Mouse (Mus musculus) cerebellum, adult 8-10 months (tissue): ENCODE data around the gene Zfp78.

Source experiments
- DNase-seq: peaks from one replicate; pipeline ENCODE4 v3.0.0; 2022

The Zfp78 gene

DNA sequence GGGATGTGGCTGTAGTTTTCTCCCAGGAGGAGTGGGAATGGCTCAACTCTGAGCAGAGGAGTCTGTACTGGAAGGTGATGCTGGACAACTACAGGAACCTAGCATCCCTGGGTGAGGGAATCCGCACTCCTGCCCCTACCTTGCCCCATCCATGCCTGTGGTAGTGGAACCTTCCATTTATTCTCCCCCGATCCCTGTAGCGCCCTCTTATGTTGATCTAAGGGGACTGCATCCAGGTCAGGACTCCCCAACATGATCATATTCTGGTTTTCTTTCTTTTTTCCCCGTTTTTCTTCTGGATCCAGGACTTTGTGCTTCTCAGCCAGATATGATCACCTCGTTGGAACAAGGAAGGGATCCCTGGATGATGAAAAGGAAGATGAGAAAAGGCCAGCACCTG lies 26.4 kb downstream of the Zfp78 start:
- DNase-seq: no peak

DNA sequence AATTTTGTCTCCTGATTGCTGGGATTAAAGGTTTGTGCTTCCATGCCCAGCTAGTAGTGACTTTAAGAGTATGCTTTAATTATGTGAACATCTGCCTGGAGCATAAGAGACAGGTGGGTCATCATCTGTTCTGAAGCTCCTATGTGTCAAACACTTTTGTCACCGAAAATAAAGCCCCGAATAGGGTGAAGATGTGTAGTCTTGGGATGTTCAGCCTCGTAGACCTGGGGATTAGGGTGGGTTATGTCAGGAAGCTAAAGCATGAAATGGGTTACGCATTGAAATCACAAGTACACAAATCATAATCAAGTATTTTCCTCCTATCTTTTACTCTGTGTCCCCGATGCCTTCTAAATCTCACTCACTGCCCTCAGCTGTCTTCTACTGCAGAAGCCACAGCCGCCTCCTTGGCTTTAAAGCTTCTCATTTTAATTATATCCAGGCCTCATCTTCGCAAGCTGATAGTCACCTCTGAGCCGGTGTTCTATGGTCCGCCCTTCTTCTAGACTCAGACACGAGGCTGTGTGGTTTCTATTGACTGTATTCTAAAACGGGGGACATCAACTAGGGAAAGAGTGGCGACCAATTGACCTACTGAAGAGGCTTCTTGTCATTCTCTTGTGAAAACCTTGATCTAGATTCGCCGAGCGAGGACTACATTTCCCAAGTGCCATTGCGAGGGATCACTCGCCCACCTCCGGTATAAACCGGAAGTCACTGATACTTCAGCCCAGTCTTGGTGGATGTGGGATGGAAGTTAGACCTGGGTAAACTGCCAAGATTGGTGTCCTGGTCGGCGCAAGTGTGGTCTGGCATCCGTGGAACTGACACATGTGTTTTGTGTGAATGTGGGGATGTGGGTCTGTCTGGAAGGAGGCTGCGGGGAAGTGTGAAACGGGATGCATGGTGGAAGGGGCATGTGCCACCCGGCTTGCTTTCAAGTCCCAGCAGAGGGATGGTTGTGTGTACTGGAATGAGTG lies 35.2 kb downstream of the Zfp78 start, which contains the start of gene Smim17:
Gene Smim17, plus strand, starts transcription at position 720 of the 980 bp plus-strand sequence.
- peak; percentile 73 for DNase-seq

DNA sequence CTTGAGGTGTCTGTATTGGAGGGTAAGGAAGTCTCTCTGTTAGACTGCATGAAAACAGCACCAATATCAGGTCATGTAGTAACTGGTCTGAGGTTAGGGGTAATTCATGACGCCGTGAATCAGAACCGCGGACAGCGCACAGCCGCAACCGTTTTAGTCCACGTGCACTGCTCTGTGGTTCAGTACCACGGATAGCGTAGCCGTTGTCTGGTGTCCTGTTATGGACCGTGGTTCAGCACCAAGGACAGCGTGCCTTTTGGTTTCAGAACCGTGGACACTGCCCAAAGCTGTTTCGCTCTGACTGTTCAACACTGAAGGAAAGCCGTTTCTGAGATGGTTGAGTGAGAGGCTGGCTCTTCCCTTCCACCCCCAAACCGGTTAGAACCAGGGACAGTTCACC lies 47.0 kb downstream of the Zfp78 start, which contains the start of gene Gm20715:
Gene Gm20715, plus strand, starts transcription at position 235 of the 400 bp plus-strand sequence.
- peak; percentile 31 for DNase-seq

DNA sequence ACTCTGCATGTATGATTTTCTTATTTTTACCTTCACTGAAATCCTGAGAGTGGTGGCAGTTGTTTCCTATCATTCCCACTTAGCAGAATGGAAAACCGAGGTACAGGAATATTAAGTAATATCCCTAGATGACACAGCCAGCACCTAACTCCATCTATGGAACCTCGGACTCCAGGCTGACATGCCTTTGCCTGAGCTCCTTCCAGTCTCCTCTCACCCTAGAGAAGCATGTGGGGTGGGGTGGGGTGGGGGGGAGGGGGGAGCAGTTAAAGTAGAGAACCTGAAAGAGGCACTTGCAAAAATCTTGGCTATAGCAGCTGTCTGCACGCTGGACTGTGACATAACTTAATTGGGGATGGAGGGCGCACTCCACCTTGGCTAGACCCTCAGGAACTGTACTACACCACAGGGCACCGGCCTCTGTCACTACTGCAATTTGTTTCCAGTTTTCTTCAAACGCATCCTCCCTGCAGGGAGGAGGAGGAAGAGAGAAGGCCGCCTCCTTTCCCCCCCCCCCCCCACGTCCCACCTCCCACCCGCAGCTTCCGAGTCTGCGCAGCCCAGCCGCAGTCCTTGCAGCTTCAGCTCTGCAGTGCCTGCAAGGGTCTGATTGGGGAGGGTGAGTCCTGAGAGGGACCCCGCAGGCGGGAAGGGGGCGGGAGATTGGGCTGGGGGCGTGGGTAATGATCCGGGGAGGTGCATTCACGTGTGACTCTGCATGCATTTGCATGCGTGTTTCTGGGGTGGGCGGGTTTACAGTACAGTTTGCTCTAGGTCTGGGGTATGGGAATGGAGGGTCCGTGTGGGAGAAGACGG lies 51.8 kb downstream of the Zfp78 start:
- peak; percentile 16 for DNase-seq

DNA sequence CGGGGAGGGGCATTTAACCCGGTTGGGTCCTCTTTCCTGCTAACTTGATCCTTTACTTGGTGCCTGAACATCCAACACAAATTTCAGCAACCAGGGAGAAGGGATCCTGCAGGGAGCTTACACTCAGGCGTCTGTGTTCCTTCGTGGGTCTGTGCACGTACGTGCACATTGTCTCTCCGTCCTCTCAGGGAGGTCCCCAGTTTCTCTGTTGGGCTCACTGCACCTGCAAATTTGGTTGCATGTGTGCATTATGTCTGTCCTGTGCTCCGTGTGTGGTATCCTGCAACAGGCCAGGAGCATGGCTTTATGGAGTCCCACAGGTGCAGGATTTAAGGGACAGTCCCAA lies 52.3 kb downstream of the Zfp78 start:
- no peak for DNase-seq

DNA sequence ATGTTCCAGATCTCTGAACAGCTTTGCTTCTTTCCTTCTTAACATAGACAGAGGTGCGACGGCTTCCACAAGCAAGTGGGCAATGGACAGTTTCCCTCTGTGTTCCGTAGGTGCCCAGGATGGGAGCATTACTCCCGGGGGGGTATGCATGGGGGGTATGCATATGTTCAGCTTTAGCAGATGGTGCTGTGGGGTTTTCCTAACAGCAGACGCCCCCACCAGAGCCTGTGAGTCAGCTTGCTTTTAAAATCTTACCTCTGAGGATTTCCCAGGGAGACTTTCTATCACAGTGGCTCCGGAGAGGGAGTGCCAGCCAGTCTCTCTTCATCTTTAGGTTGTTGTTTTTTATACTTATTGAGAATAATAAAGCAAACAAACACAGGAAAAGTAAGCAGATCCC lies 56.8 kb downstream of the Zfp78 start:
- no peak for DNase-seq

DNA sequence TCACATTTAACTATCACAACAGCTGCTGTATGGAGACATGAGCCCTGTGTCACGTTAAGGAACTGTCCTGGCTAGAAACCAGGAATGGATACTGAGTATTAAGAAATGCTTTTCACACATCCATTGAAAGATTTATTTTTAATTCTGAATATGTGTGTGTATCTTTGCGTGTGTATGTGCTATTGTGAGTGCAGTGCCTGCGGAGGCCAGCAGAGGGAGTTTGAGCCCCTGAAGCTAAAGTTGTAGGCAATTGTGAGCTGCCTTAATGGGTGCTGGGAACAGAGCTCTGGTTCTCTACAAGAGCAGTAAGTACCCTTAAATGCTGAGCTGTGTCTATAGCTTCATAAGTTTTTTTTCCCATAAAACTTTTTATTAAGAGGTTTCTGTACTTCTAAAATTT lies 66.3 kb downstream of the Zfp78 start:
- DNase-seq: no peak

DNA sequence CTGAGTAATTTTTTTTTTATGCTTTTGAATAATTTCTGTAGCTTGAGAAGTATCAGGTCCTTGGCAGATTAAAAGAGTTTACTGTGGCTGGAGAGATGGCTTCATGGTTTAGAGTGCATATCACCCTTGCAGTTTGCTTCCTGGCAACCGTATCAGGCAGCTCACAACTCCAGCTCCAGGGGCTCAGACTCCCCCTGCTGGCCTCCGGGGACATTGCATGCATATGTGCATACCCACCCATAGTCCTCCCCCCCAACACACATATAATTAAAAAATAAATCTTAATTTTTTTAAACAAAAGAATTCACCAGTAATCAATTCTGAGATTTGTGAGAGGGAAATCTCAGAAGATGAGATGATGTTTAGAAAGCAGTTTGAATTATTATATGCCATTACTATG lies 67.3 kb downstream of the Zfp78 start:
- no peak for DNase-seq
